In genomic region chr7:126226136-126226535, GRCm38 (mm10) we compare ENCODE assay signal across 19 mouse cellular contexts.
"Had no signal": no experiment of that assay in that cellular context is flagged by ENCODE, and none has a peak within 500 bp of the region (broad histone marks: within the 10 kb centered on the region; RNA-seq: fewer than 3 reads in every experiment).

No protein-coding gene starts in this region.

- H3K27me3 ChIP-seq: lung, embryonic 15.5 days; midbrain, embryonic 12.5 days; neural tube, embryonic 13.5 days; neural tube, embryonic 15.5 days; stomach, embryonic 15.5 days had no signal

- H3K9ac ChIP-seq: liver, postnatal 0 days; lung, embryonic 15.5 days; midbrain, embryonic 12.5 days; neural tube, embryonic 13.5 days; neural tube, embryonic 15.5 days; stomach, embryonic 15.5 days had no signal

- H3K27ac ChIP-seq: lung, embryonic 15.5 days; midbrain, embryonic 10.5 days; midbrain, embryonic 12.5 days; neural tube, embryonic 13.5 days; neural tube, embryonic 15.5 days; stomach, embryonic 15.5 days; stomach, postnatal 0 days had no signal

- H3K9me3 ChIP-seq: lung, embryonic 15.5 days; midbrain, embryonic 10.5 days; midbrain, embryonic 12.5 days; neural tube, embryonic 13.5 days; neural tube, embryonic 15.5 days; stomach, embryonic 15.5 days had no signal

- H3K36me3 ChIP-seq: lung, embryonic 15.5 days; midbrain, embryonic 10.5 days; midbrain, embryonic 12.5 days; neural tube, embryonic 13.5 days; neural tube, embryonic 15.5 days; stomach, embryonic 15.5 days had no signal

- H3K4me1 ChIP-seq: lung, embryonic 15.5 days; midbrain, embryonic 10.5 days; midbrain, embryonic 12.5 days; neural tube, embryonic 13.5 days; neural tube, embryonic 15.5 days; stomach, embryonic 15.5 days had no signal

- DNase-seq: liver, postnatal 0 days; lung, adult 2 months; lung, postnatal 14 days; lung, postnatal 4 days; midbrain, embryonic 14.5 days; retina, postnatal 1 day; right cerebral cortex, adult 18-20 months; right cerebral cortex, postnatal 25 days; thymus, adult 2 months; thymus, postnatal 25 days; thymus, postnatal 4 days had no signal

- H3K4me3 ChIP-seq: lung, embryonic 15.5 days; midbrain, embryonic 10.5 days; midbrain, embryonic 12.5 days; myocyte; neural tube, embryonic 13.5 days; neural tube, embryonic 15.5 days; stomach, embryonic 15.5 days had no signal
